Mouse (Mus musculus): ENCODE measurements at regions not wholly inside any gene's neighbourhood (a gene's known extent, or its start where the extent isn't known, plus 50 kb on each side); places are given as distances from the start of the nearest gene placed in this dataset.
A peak's percentile ranks its signal among the peaks of the same experiment; 100 is the strongest.

DNA sequence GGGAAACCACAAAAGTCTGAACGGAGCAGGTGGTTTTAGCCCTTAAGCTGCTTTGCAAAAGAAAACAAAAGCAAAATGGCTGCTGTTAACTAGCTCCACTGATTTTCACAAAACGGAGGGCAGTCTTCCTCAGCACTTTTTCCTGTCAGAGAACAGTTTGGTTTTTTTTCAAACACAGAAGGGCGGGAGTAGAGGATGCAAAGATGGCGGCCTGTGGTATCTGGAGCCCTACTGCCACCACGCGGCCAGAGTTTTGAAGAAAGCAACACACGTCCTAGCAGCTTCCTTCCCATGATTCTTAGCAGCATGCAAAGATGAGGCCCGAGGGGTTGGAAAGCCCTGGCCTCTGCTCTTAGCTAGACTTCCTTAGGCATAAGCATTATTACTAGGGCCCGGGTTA is 191.6 kb upstream of the Olfr1324 start:
- TF ChIP-seq POLR2A (IDR thresholded peaks at IDR 0.05; ENCODE audit: insufficient read depth, low read length) (no peak), CTCF (IDR thresholded peaks at IDR 0.05; ENCODE audit: low read depth, low read length) (peak; percentile 39), EP300 (IDR thresholded peaks at IDR 0.05; ENCODE audit: insufficient read depth, low read depth, low read length) (no peak)
